Mouse (Mus musculus): ENCODE measurements around the gene Crtc1.

DNA sequence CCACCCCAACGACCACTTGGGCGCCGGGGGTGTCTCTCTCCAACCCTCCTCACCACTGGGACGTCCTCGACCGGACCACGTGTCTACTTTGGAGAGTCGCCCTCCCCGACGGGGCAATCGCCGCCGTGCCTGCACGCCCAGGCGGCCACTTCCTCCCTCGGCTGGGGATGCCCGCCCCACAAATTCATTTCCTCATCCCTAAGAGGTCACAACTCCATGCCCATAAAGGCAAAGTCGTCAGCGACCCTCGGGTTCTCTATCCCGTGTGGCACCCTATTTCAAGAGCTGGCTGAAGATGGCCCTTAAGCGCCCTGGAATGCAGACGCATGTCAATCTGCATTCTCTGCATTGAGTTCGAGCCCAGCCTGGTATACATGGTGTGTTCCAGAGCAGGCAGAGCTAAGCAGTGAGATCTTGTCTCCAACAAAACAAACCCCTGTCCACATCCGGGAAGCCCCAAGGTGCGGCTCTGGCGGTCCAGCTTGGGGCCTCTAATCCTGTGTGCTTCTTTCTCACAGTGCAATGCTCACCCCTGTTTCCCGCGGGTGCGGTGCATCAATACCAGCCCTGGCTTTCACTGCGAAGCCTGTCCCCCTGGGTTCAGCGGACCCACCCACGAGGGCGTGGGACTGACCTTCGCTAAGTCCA lies 64.0 kb downstream of the Crtc1 start:
- TF ChIP-seq POLR2A (IDR thresholded peaks at IDR 0.05; ENCODE audit: insufficient read length, low read depth) (no peak), TCF12 (IDR thresholded peaks at IDR 0.05; ENCODE audit: insufficient read depth, poor library complexity, severe bottlenecking) (no peak), REST (IDR thresholded peaks at IDR 0.05; ENCODE audit: insufficient read depth, insufficient read length) (no peak), MYOD1 (IDR thresholded peaks at IDR 0.05; ENCODE audit: control insufficient read depth in 1 of 3, insufficient read length in 2 of 3, low read depth in 2 of 3) (no peak), SRF (IDR thresholded peaks at IDR 0.05; ENCODE audit: control insufficient read depth, insufficient read length, low read depth) (no peak)
